Mouse (Mus musculus) MEL (cell line): ENCODE measurements around the gene Ston2. TPM values are rescaled to one million over a fixed set of nuclear protein-coding genes. Genes with fewer than 3 reads are reported as not detected.
A peak's percentile ranks its signal among the peaks of the same experiment; 100 is the strongest.
"Not testable (repeated sequence)": the region's sequence is repeated elsewhere in the genome, so short reads cannot be mapped to it uniquely, and the experiment has no call there.

Source experiments
- DNase-seq: peaks from one replicate; pipeline ENCODE4 v3.0.0; 2011; ENCODE audit warnings: low read depth, low spot score
- H3K27ac ChIP-seq: 2 replicates; pipeline ENCODE4 v1.5.1; 2012; ENCODE audit warnings: low read depth, mild to moderate bottlenecking, control low read depth, low read length, moderate library complexity; ENCODE audit not compliant: control insufficient read depth
- H3K27me3 ChIP-seq, 2 experiments: fragments of 150-350 bp in 1 of 2; sonication (generic) in 1 of 2; 2 replicates each; pipeline ENCODE4 v1.6.1; 2012; ENCODE audit warnings: low read length in 2 of 2, mild to moderate bottlenecking in 2 of 2, improper control_type of control experiment in 1 of 2, moderate library complexity in 1 of 2; ENCODE audit not compliant: insufficient read depth in 2 of 2, control insufficient read depth in 1 of 2
- H3K36me3 ChIP-seq, 2 experiments: 2 replicates each; pipeline ENCODE4 v1.6.1; 2012 to 2014; ENCODE audit warnings: low read length in 2 of 2, improper control_type of control experiment in 1 of 2, inconsistent platforms in 1 of 2, mild to moderate bottlenecking in 1 of 2; ENCODE audit not compliant: insufficient read depth in 2 of 2, control insufficient read depth in 1 of 2
- H3K4me1 ChIP-seq, 2 experiments: fragments of 150-350 bp in 1 of 2; sonication (generic) in 1 of 2; 2 replicates each; pipeline ENCODE4 v1.6.1; 2012; ENCODE audit warnings: low read length in 2 of 2, improper control_type of control experiment in 1 of 2, mild to moderate bottlenecking in 1 of 2; ENCODE audit not compliant: insufficient read depth in 2 of 2, control insufficient read depth in 1 of 2
- H3K4me3 ChIP-seq, 2 experiments: fragments of 150-350 bp in 1 of 2; sonication (generic) in 1 of 2; 2 replicates each; pipeline ENCODE4 v1.5.1; 2012; ENCODE audit warnings: low read depth in 2 of 2, low read length in 2 of 2, mild to moderate bottlenecking in 2 of 2, moderate library complexity in 2 of 2, control low read depth in 1 of 2, improper control_type of control experiment in 1 of 2; ENCODE audit not compliant: control insufficient read depth in 1 of 2, insufficient read depth in 1 of 2
- H3K79me2 ChIP-seq: 2 replicates; pipeline ENCODE4 v1.6.1; 2012; ENCODE audit warnings: mild to moderate bottlenecking, low read length, moderate library complexity; ENCODE audit not compliant: control insufficient read depth, poor library complexity, insufficient read depth
- H3K9ac ChIP-seq: 2 replicates; pipeline ENCODE4 v1.6.1; 2012; ENCODE audit warnings: low read depth, mild to moderate bottlenecking, control low read depth, low read length, moderate library complexity; ENCODE audit not compliant: control insufficient read depth, poor library complexity, severe bottlenecking
- H3K9me3 ChIP-seq: fragments of 150-350 bp; sonication (generic); replicated peaks from 2 replicates; pipeline ENCODE4 v1.6.1; 2012; ENCODE audit warnings: mild to moderate bottlenecking, low read length, improper control_type of control experiment, moderate library complexity; ENCODE audit not compliant: insufficient read depth
- CTCF ChIP-seq, 3 experiments: IDR thresholded peaks in 2 of 3; conservative IDR thresholded peaks in 1 of 3; 2 replicates each; pipeline ENCODE4 v1.5.1; 2011 to 2012; ENCODE audit warnings: low read length in 3 of 3, low read depth in 2 of 3, mild to moderate bottlenecking in 2 of 3, improper control_type of control experiment in 1 of 3, inconsistent platforms in 1 of 3, mixed read lengths in 1 of 3, moderate library complexity in 1 of 3; ENCODE audit not compliant: control insufficient read depth in 1 of 3, insufficient read depth in 1 of 3, poor library complexity in 1 of 3, severe bottlenecking in 1 of 3
- EP300 ChIP-seq, 2 experiments: IDR thresholded peaks; 2 replicates each; pipeline ENCODE4 v1.6.1; 2011; ENCODE audit warnings: improper control_type of control experiment in 2 of 2, low read length in 2 of 2, low read depth in 1 of 2, mild to moderate bottlenecking in 1 of 2
- GABPA ChIP-seq: IDR thresholded peaks from 2 replicates; pipeline ENCODE4 v1.6.1; 2012; ENCODE audit warnings: low read depth, mild to moderate bottlenecking, inconsistent platforms, low read length, improper control_type of control experiment, moderate library complexity
- JUND ChIP-seq: IDR thresholded peaks from 2 replicates; pipeline ENCODE4 v1.6.1; 2011; ENCODE audit warnings: low read depth, mild to moderate bottlenecking, improper control_type of control experiment, low read length
- KAT2A ChIP-seq: conservative IDR thresholded peaks from 2 replicates; pipeline ENCODE4 v1.6.1; 2012; ENCODE audit warnings: low read depth, low read length, improper control_type of control experiment, inconsistent platforms
- MAZ ChIP-seq: IDR thresholded peaks from 2 replicates; pipeline ENCODE4 v1.6.1; 2012; ENCODE audit warnings: low read depth, mild to moderate bottlenecking, inconsistent platforms, low read length, improper control_type of control experiment
- MXI1 ChIP-seq: IDR thresholded peaks from 2 replicates; pipeline ENCODE4 v1.6.1; 2011; ENCODE audit warnings: mild to moderate bottlenecking, low read depth, low read length, improper control_type of control experiment
- MYC ChIP-seq: IDR thresholded peaks from 2 replicates; pipeline ENCODE4 v1.6.1; 2011; ENCODE audit warnings: low read depth, mild to moderate bottlenecking, low read length, improper control_type of control experiment, moderate library complexity
- NRF1 ChIP-seq: IDR thresholded peaks from 2 replicates; pipeline ENCODE4 v1.6.1; 2014; ENCODE audit warnings: low read depth, mild to moderate bottlenecking, inconsistent platforms, low read length, improper control_type of control experiment, moderate library complexity; ENCODE audit not compliant: poor library complexity, insufficient read depth, severe bottlenecking
- POLR2AphosphoS5 ChIP-seq: IDR thresholded peaks from 2 replicates; pipeline ENCODE4 v1.6.1; 2012; ENCODE audit warnings: low read depth, borderline replicate concordance, mild to moderate bottlenecking, inconsistent platforms, low read length, moderate library complexity, mixed read lengths
- SIN3A ChIP-seq: IDR thresholded peaks from 2 replicates; pipeline ENCODE4 v1.6.1; 2012; ENCODE audit warnings: low read length, improper control_type of control experiment, inconsistent platforms
- TBP ChIP-seq: IDR thresholded peaks from 2 replicates; pipeline ENCODE4 v1.8.0; 2011; ENCODE audit warnings: low read depth, low read length, improper control_type of control experiment
- ZC3H11A ChIP-seq: IDR thresholded peaks from 2 replicates; pipeline ENCODE4 v1.6.1; 2012; ENCODE audit warnings: low read depth, mild to moderate bottlenecking, inconsistent platforms, low read length, improper control_type of control experiment
- ZMIZ1 ChIP-seq: IDR thresholded peaks from 2 replicates; pipeline ENCODE4 v1.6.1; 2012; ENCODE audit warnings: low read depth, mild to moderate bottlenecking, inconsistent platforms, low read length, improper control_type of control experiment, moderate library complexity
- ZNF384 ChIP-seq: IDR thresholded peaks from 2 replicates; pipeline ENCODE4 v1.6.1; 2012; ENCODE audit warnings: low read depth, mild to moderate bottlenecking, inconsistent platforms, low read length, improper control_type of control experiment
- polyA plus RNA-seq, 2 experiments: library from polyadenylated mRNA; stranded (reverse) in 1 of 2; unstranded in 1 of 2; fragments of >175 nt in 1 of 2; fragments of >200 nt in 1 of 2; gene quantifications; 2 replicates each; pipeline versions ENCODE4 v1.2.1 to v1.2.4; 2012; ENCODE audit warnings: low replicate concordance in 2 of 2, low read depth in 1 of 2; ENCODE audit not compliant: insufficient read length in 2 of 2, insufficient read depth in 1 of 2, missing spikeins in 1 of 2
- total RNA-seq: library from RNA; depleted of rRNA; stranded (reverse); fragments of 300-350 nt; gene quantifications from 2 replicates; pipeline ENCODE4 v1.2.3, GENCODE M21; 2012

The Ston2 gene
- total and polyA plus RNA-seq, 3 experiments: not detected

- peak; percentile 21 for DNase-seq
- not testable (repeated sequence) for H3K4me3 ChIP-seq, H3K9ac ChIP-seq, H3K36me3 ChIP-seq, H3K4me1 ChIP-seq, H3K27ac ChIP-seq, H3K9me3 ChIP-seq, H3K27me3 ChIP-seq, H3K79me2 ChIP-seq
- TF ChIP-seq ZNF384: 0 out of 2 replicates have a peak, but pooled peaks have one; percentile 21
- peak in 1 of 3 experiments; percentile 18; a peak in 1 of 6 replicates for TF ChIP-seq CTCF (IDR thresholded peaks at IDR 0.05 in 2 of 3, conservative IDR thresholded peaks at IDR 0.05 in 1 of 3; ENCODE audit: control insufficient read depth in 1 of 3, insufficient read depth in 1 of 3, low read depth in 2 of 3, low read length in 3 of 3, poor library complexity in 1 of 3, severe bottlenecking in 1 of 3)
Observed at GRCm38 (mm10) chr12:91788446-91788845, 259 bp upstream of the Ston2 start.

- Histone ChIP-seq H3K9me3 (no peaks in the 10 kb centered on the region), H3K36me3 (no peaks in the 10 kb centered on the region), H3K79me2 (no peaks in the 10 kb centered on the region), H3K9ac (no peak overlapping the region), H3K4me3 (no peak overlapping the region), H3K4me1 (0 out of 4 replicates have a peak, but pooled peaks cover 0 to 4% of the 10 kb centered on the region in 2 experiments), H3K27ac (no peak overlapping the region), H3K27me3 (no peaks in the 10 kb centered on the region; a peak in 1 of 4 replicates)
- DNase-seq: no peak
- TF ChIP-seq TBP (no peak), JUND (no peak), MAZ (no peak), NRF1 (no peak)
Observed at GRCm38 (mm10) chr12:91786355-91786754, 1.8 kb downstream of the Ston2 start.

GRCm38 (mm10) chr12:91781432-91781831, 6.8 kb downstream of the Ston2 start:
- Histone ChIP-seq H3K4me3 (no peak overlapping the region), H3K4me1 (no peaks in the 10 kb centered on the region), H3K9ac (no peak overlapping the region), H3K36me3 (no peaks in the 10 kb centered on the region), H3K27me3 (no peaks in the 10 kb centered on the region; a peak in 1 of 4 replicates), H3K27ac (no peak overlapping the region), H3K79me2 (no peaks in the 10 kb centered on the region), H3K9me3 (no peaks in the 10 kb centered on the region)
- TF ChIP-seq MXI1 (no peak), MYC (no peak), ZC3H11A (no peak), GABPA (no peak), ZMIZ1 (no peak), NRF1 (no peak), KAT2A (no peak), SIN3A (no peak), POLR2AphosphoS5 (no peak), EP300 (IDR thresholded peaks at IDR 0.05; ENCODE audit: low read depth in 1 of 2, low read length in 2 of 2) (no peak)
- DNase-seq: no peak
